Mouse (Mus musculus): Measurements from ENCODE around the gene Cd200. TPM values are rescaled to one million over a fixed set of nuclear protein-coding genes. Genes with fewer than 3 reads are reported as not detected.
"Not testable (repeated sequence)": the region's sequence is repeated elsewhere in the genome, so short reads cannot be mapped to it uniquely, and the experiment has no call there.

Gene Cd200
- polyA plus RNA-seq (2016; fragmentation: Nextera tagmentation; extraction: Ambion mirVana) = 8.8 and 13.6 TPM in 2 replicates

DNA sequence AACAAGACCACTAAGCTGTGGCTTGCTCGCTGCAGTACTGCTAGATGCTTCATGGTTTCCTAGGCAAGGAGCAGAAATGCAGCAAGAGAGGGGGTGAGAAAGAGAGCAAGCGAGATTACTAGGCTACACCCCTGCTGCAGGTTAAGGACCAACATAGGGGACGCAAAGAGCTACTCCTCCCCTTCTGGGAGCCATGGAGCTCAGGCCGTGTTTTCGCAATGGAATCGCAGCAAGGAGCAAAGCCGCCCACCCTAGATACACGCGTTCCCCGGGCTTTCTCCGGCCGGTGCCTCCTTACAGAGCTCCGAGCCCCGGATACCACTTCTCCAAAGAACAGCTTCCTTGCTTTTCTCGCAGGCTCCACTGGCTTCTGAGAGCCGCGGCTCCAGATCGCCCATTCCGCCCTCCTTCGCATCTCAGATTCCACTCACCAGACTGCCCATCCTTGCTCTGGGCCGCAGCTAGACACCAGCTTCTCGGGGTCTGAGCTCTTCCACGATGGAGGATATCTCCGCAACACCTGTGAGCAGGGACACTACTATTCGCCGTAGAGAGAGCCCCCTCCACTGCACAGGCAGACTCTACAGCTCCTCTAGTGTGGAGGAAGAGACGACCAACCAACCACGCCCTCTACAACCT, at the start of gene Cd200:
Gene Cd200, minus strand, starts transcription at position 629 of the 639 bp plus-strand sequence.
- no peaks in the 10 kb centered on the region for H3K9me3 ChIP-seq
- no peaks in the 10 kb centered on the region for H3K36me3 ChIP-seq
- WGBS = under 1% methylated on average over 28 of the region's 28 CpGs
- peak within 1 kb of the TSS; percentile 7; the same call in 1 of the 2 replicates for H3K27ac ChIP-seq
- H3K4me1 ChIP-seq (replicated peaks) = no peaks in the 10 kb centered on the region
- peaks cover 8% of the 10 kb centered on the region; the same call in 1 of the 2 replicates for H3K27me3 ChIP-seq
- peak within 1 kb of the TSS; percentile 55 for H3K4me3 ChIP-seq (replicated peaks)
- peak within 1 kb of the TSS; percentile 57 for H3K9ac ChIP-seq (replicated peaks)
- peak within 1 kb of the TSS; percentile 75 for H3K4me2 ChIP-seq
- peak; percentile 83 for ATAC-seq (ENCODE audit: insufficient number of reproducible peaks, insufficient read depth, low FRiP score, low TSS enrichment, low read depth)

DNA sequence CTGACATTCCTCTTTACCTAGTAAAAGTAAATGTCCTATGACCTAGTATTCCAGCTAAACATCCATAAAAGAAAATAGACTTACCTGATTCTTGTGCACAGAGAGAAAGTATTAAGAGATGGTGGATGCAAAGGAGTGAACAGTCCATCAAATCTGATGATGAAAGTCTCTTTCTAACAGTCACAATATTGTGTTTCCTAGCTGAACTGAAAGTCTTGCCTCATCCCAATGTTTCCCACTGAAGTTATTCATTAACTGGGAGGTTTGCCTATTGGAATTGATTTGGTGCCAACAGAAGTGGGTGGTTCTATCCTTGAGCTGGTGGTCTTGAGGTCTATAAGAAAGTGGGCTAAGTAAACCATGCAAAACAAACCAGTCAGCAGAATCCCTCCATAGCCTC, 45.9 kb upstream of the Cd200 start:
- no peaks in the 10 kb centered on the region for H3K4me1 ChIP-seq (replicated peaks)
- no peak overlapping the region for H3K9ac ChIP-seq (replicated peaks)
- no peak overlapping the region for H3K4me3 ChIP-seq (replicated peaks)
- no peaks in the 10 kb centered on the region for H3K9me3 ChIP-seq
- no peak for ATAC-seq (ENCODE audit: insufficient number of reproducible peaks, insufficient read depth, low FRiP score, low TSS enrichment, low read depth)
- no peaks in the 10 kb centered on the region for H3K36me3 ChIP-seq
- no peak overlapping the region for H3K4me2 ChIP-seq
- no peaks in the 10 kb centered on the region for H3K27me3 ChIP-seq
- no peak overlapping the region for H3K27ac ChIP-seq

DNA sequence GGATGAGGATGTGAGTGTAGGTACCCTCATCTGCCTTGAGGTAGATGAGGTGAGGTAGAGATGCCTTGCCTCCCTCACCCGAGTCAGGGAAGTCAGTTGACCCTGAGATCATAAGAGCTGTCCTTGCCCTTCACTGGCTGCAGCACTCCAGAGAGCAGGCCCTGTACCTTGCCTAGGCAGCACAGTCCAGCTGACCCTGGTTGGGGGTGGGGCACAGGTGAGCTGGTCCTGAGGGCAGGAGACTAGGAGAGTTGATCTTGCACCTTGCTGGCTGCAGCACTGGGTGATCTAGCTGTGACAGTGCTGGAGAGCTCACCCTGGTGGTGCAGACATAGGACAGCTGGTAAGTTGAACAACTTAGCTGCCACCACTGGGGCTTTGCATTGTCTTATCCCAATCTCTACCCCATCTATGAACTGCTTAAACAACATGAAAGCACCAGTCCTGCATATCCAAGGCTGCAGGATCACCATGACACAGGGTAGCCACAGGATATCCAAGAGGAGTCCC, 28.4 kb upstream of the Cd200 start:
- no peaks in the 10 kb centered on the region for H3K27me3 ChIP-seq
- H3K4me2 ChIP-seq = no peak overlapping the region
- no peaks in the 10 kb centered on the region for H3K4me1 ChIP-seq (replicated peaks)
- no peaks in the 10 kb centered on the region for H3K9me3 ChIP-seq
- no peaks in the 10 kb centered on the region for H3K36me3 ChIP-seq
- H3K4me3 ChIP-seq (replicated peaks) = no peak overlapping the region
- no peak overlapping the region for H3K9ac ChIP-seq (replicated peaks)
- H3K27ac ChIP-seq = no peak overlapping the region
- peak; percentile 20; the same call in 1 of the 2 replicates for ATAC-seq (ENCODE audit: insufficient number of reproducible peaks, insufficient read depth, low FRiP score, low TSS enrichment, low read depth)
- 72% methylated on average over 1 of the region's 1 CpGs for WGBS

DNA sequence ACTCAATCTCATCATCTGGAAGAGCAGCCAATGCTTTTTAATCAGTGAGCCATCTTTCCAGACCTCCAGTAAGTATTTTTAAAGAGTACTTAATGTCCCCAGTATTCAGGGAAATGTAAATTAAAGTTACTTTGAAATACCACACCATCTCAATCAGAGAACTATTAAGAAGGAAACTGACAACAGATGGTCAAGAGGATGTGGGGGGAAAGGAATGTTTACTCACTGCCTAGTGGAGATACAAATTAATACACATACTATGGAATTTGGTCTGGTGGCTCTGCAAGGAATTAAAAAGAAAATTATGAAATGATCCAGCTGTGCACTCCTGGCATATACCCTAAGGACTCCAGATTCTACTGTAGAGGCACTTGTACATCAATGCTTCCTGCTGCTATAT, 26.7 kb upstream of the Cd200 start:
- no peaks in the 10 kb centered on the region for H3K4me1 ChIP-seq (replicated peaks)
- no peak overlapping the region for H3K4me2 ChIP-seq
- H3K4me3 ChIP-seq (replicated peaks) = no peak overlapping the region
- H3K27me3 ChIP-seq = no peaks in the 10 kb centered on the region
- no peak overlapping the region for H3K9ac ChIP-seq (replicated peaks)
- ATAC-seq (ENCODE audit: insufficient number of reproducible peaks, insufficient read depth, low FRiP score, low TSS enrichment, low read depth) = no peak
- no peak overlapping the region for H3K27ac ChIP-seq
- H3K36me3 ChIP-seq = no peaks in the 10 kb centered on the region
- no peaks in the 10 kb centered on the region for H3K9me3 ChIP-seq

DNA sequence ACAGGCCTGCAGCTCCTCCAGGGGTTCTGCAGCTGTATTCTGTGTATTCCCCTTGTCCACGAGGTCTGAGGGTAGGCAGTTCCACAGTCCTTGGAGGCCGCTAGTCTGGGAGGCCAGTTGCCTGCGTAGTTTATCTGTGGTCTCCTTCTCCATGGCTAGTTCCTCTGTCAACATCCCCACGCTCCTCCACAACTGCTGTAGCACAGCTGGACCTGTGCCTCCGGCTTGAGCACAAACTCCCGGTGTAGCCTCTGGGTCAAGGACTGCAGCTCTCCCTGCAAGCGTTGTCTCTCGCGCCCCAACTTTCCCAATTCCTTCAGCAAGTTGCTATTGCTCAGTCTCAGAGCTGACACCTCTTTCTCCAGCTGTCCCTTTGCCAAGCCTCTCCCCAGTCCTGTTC, 18.8 kb upstream of the Cd200 start:
- 86% methylated on average over 9 of the region's 9 CpGs for WGBS
- no peak overlapping the region for H3K9ac ChIP-seq (replicated peaks)
- no peaks in the 10 kb centered on the region for H3K4me1 ChIP-seq (replicated peaks)
- H3K27ac ChIP-seq = no peak overlapping the region
- H3K36me3 ChIP-seq = no peaks in the 10 kb centered on the region
- no peaks in the 10 kb centered on the region for H3K27me3 ChIP-seq
- H3K4me3 ChIP-seq (replicated peaks) = no peak overlapping the region
- H3K4me2 ChIP-seq = no peak overlapping the region
- no peak for ATAC-seq (ENCODE audit: insufficient number of reproducible peaks, insufficient read depth, low FRiP score, low TSS enrichment, low read depth)
- no peaks in the 10 kb centered on the region for H3K9me3 ChIP-seq

DNA sequence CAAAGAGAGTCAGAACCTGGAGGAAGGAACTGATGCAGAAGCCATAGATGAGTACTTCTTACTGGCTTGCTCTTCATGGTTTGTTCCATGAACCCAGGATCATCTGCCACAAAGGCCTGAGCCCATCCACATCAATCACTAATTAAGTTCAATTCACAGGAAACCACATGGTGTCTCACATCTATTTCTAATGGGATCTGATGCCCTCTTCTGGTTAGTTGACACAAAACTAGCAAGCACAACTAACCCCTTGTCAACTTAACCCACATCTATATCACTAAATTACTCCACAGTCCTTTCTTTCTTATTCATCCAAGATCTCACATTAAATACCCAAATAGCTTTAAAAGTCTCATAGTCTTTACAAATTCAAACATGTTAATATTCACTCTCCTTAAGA, 4.6 kb upstream of the Cd200 start:
- Histone ChIP-seq H3K4me3 (replicated peaks) (no peak overlapping the region), H3K9me3 (no peaks in the 10 kb centered on the region), H3K27me3 (0 out of 2 replicates have a peak, but pooled peaks cover 2% of the 10 kb centered on the region), H3K4me1 (replicated peaks) (no peaks in the 10 kb centered on the region), H3K27ac (no peak overlapping the region), H3K4me2 (no peak overlapping the region), H3K36me3 (no peaks in the 10 kb centered on the region), H3K9ac (replicated peaks) (no peak overlapping the region)
- no peak for ATAC-seq (ENCODE audit: insufficient number of reproducible peaks, insufficient read depth, low FRiP score, low TSS enrichment, low read depth)

DNA sequence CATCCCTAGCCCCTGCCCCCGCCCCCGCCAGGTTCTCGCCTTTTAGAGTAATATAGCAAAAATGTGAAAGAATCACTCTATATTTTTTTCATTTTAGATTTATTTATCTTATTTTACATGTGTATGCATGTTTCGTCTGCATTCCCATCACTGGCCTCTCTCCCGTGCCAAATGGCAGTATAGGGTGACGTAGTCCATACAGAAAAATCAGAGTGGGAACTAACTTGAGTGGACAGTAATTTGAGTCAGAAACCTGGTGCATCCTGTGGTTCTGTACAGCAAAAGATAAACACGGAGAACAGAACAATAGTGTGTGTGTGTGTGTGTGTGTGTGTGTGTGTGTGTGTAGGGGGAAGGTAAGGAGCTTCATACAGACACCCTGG, 202 bp upstream of the Cd200 start:
- H3K9ac ChIP-seq (replicated peaks) = peak overlapping the region; percentile 57; the same call in 1 of the 2 replicates
- H3K4me1 ChIP-seq (replicated peaks); H3K27me3 ChIP-seq; H3K36me3 ChIP-seq; H3K27ac ChIP-seq; H3K9me3 ChIP-seq; ATAC-seq (ENCODE audit: insufficient number of reproducible peaks, insufficient read depth, low FRiP score, low TSS enrichment, low read depth): not testable (repeated sequence)
- H3K4me2 ChIP-seq = peak overlapping the region; percentile 75
- peak overlapping the region; percentile 55 for H3K4me3 ChIP-seq (replicated peaks)
- WGBS = 37% methylated on average over 7 of the region's 7 CpGs

DNA sequence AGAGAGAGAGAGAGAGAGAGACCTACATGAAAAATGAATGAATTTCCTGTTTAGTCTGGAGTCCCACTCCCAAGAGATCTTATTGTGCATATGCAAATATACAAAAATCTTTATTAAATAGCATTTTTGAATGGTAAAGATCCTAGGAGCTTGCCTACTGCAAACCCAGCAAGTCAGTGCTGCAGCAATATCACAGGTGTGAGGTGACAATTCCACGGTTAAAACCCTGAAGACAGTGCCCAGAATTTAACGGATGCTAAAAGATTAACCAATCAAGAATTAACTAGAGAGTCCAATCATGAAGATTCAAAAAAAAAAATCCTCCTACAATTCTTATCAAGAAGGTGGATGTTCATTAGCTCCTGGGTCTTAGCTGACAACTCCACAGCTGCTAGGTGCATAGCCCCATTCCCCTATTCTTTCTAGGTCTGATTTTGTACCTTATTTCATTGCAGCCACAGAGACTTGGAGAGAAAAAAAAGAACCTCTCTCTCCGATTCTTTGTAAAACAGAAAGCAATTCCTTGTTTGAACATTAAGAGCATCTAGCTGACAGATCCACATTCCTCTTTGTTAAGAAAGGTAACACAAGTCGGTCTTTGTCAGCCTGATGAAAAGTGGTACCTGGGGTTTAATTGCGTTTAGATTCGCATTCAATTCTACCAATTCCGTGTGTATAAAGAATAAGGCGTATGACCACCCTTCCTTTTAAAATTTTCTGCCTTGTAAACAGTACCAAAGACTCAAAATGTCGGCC, 1.0 kb downstream of the Cd200 start:
- no peak overlapping the region; the same call in 1 of the 2 replicates for H3K27ac ChIP-seq
- ATAC-seq (ENCODE audit: insufficient number of reproducible peaks, insufficient read depth, low FRiP score, low TSS enrichment, low read depth) = no peak
- no peaks in the 10 kb centered on the region for H3K36me3 ChIP-seq
- WGBS = 40% methylated on average over 9 of the region's 9 CpGs
- peak overlapping the region; percentile 75 for H3K4me2 ChIP-seq
- peaks cover 8% of the 10 kb centered on the region; the same call in 1 of the 2 replicates for H3K27me3 ChIP-seq
- H3K4me1 ChIP-seq (replicated peaks) = no peaks in the 10 kb centered on the region
- H3K9me3 ChIP-seq = no peaks in the 10 kb centered on the region
- peak overlapping the region; percentile 57; the same call in 1 of the 2 replicates for H3K9ac ChIP-seq (replicated peaks)
- H3K4me3 ChIP-seq (replicated peaks) = peak overlapping the region; percentile 55

DNA sequence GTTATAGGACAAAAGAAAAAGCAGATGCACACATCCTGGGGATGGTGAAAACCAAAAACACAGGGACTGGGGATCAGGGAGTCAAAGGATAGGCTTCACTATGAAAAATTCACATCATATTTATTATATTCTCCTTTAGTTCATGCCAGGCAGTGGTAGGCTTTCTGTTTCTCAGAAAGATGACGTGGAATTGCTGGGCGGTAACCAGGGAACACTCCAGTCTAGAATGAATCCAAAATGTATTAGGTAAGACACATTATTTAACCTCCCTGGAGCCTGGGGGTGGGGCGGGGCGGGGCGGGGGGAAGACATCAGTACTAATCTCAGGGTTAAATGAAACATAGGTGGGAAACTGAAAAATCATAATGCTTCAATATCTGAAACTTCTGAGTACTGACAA, 1.8 kb downstream of the Cd200 start:
- whole genome bisulfite sequencing = 85% methylated on average over 5 of the region's 5 CpGs
- H3K9me3 ChIP-seq = no peaks in the 10 kb centered on the region
- no peak overlapping the region for H3K9ac ChIP-seq (replicated peaks)
- no peak for ATAC-seq (ENCODE audit: insufficient number of reproducible peaks, insufficient read depth, low FRiP score, low TSS enrichment, low read depth)
- no peaks in the 10 kb centered on the region for H3K36me3 ChIP-seq
- no peaks in the 10 kb centered on the region for H3K4me1 ChIP-seq (replicated peaks)
- H3K27me3 ChIP-seq = peaks cover 8% of the 10 kb centered on the region; the same call in 1 of the 2 replicates
- H3K4me3 ChIP-seq (replicated peaks) = no peak overlapping the region
- no peak overlapping the region for H3K4me2 ChIP-seq
- no peak overlapping the region for H3K27ac ChIP-seq

DNA sequence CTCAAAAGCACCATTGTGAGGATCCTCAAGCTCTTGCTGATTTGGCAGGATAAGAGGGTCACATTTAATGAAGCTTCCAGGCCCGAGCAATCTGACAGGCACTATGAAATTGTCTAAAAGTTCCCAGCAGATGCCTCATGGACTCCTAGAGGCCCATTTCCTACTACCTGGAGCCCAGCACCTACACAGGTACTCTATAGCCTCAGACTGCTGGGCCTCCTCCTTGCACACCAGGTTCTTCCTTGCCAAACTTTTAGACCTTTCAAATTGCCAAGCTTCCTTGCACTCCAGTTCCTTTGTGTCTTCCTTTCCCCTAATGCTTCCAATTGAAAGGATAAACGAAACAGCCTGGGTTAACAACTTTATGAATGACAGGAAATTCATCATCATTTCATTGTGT, 5.9 kb downstream of the Cd200 start:
- no peak overlapping the region for H3K27ac ChIP-seq
- no peaks in the 10 kb centered on the region for H3K9me3 ChIP-seq
- H3K4me1 ChIP-seq (replicated peaks) = no peaks in the 10 kb centered on the region
- H3K4me2 ChIP-seq = no peak overlapping the region
- no peaks in the 10 kb centered on the region for H3K36me3 ChIP-seq
- WGBS = 72% methylated on average over 2 of the region's 2 CpGs
- H3K27me3 ChIP-seq = peaks cover 6% of the 10 kb centered on the region; the same call in 1 of the 2 replicates
- no peak overlapping the region for H3K9ac ChIP-seq (replicated peaks)
- H3K4me3 ChIP-seq (replicated peaks) = no peak overlapping the region
- ATAC-seq (ENCODE audit: insufficient number of reproducible peaks, insufficient read depth, low FRiP score, low TSS enrichment, low read depth) = no peak

DNA sequence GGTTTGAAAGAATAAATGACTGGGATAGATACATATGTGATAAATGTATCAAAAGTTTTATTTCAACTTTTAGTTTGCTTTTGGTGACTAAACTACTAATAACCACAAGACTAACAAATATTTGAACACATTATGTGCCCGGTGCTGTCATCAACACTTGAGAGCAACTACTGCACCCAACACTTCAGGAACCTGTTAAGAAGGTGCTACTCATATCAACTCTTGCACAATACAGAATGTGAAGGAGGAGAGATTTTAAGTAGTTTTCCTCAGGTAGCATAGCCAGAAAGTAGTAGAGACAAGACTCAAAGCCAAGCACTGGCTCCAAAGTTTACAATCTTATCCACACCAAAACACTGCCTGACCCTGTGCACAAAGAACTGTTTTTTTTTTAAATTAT, 6.8 kb downstream of the Cd200 start:
- no peaks in the 10 kb centered on the region for H3K9me3 ChIP-seq
- H3K4me3 ChIP-seq (replicated peaks) = no peak overlapping the region
- no peak overlapping the region for H3K27ac ChIP-seq
- no peak for ATAC-seq (ENCODE audit: insufficient number of reproducible peaks, insufficient read depth, low FRiP score, low TSS enrichment, low read depth)
- H3K36me3 ChIP-seq = no peaks in the 10 kb centered on the region
- no peaks in the 10 kb centered on the region; the same call in 1 of the 2 replicates for H3K27me3 ChIP-seq
- H3K4me2 ChIP-seq = no peak overlapping the region
- no peak overlapping the region for H3K9ac ChIP-seq (replicated peaks)
- no peaks in the 10 kb centered on the region for H3K4me1 ChIP-seq (replicated peaks)
- WGBS = 93% methylated on average over 1 of the region's 1 CpGs

Data from limb, embryonic 12.5 days (tissue).